Mouse (Mus musculus) kidney, postnatal 0 days (tissue): ENCODE measurements around the gene Fstl4. TPM values are rescaled to one million over a fixed set of nuclear protein-coding genes. Genes with fewer than 3 reads are reported as not detected.

Experiments
- ATAC-seq: fragments of 200-750 bp; cut with Nextera tagmentation; replicated peaks from 2 replicates; pipeline ENCODE4 v1.8.0; 2017; ENCODE audit warnings: low read depth, moderate number of reproducible peaks, moderate TSS enrichment, moderate library complexity; ENCODE audit not compliant: low FRiP score
- DNase-seq: peaks from one replicate; pipeline ENCODE4 v3.0.0-alpha.2; 2016; ENCODE audit warnings: low spot score
- H3K27ac ChIP-seq: fragments of 300-500 bp; sonication (generic); 2 replicates; pipeline ENCODE4 v1.5.1; 2014; ENCODE audit warnings: mild to moderate bottlenecking
- H3K27me3 ChIP-seq: fragments of 300-500 bp; sonication (generic); 2 replicates; pipeline ENCODE4 v1.6.1; 2014; ENCODE audit warnings: low read length, mixed read lengths; ENCODE audit not compliant: insufficient read depth
- H3K36me3 ChIP-seq: fragments of 300-500 bp; sonication (generic); 2 replicates; pipeline ENCODE4 v1.6.1; 2014; ENCODE audit warnings: low read length, mixed read lengths; ENCODE audit not compliant: insufficient read depth
- H3K4me1 ChIP-seq: fragments of 300-500 bp; sonication (generic); replicated peaks from 2 replicates; pipeline ENCODE4 v1.6.1; 2014; ENCODE audit warnings: antibody characterized with exemption, low read length, mixed read lengths; ENCODE audit not compliant: insufficient read depth
- H3K4me2 ChIP-seq: fragments of 300-500 bp; sonication (generic); 2 replicates; pipeline ENCODE4 v1.6.1; 2014; ENCODE audit warnings: mild to moderate bottlenecking, low read length, moderate library complexity, mixed read lengths
- H3K4me3 ChIP-seq: fragments of 300-500 bp; sonication (generic); replicated peaks from 2 replicates; pipeline ENCODE4 v1.5.1; 2014; ENCODE audit warnings: low read depth, low read length
- H3K9ac ChIP-seq: fragments of 300-500 bp; sonication (generic); 2 replicates; pipeline ENCODE4 v1.6.1; 2014; ENCODE audit warnings: low read depth, low read length
- H3K9me3 ChIP-seq: fragments of 300-500 bp; sonication (generic); replicated peaks from 2 replicates; pipeline ENCODE4 v1.6.1; 2016; ENCODE audit warnings: low read length, inconsistent platforms, mixed read lengths
- CTCF ChIP-seq: IDR thresholded peaks from 2 replicates; pipeline ENCODE4 v1.5.1; 2016; ENCODE audit warnings: antibody characterized with exemption, low read depth, mild to moderate bottlenecking, moderate library complexity
- WGBS: fragments of 180-500 bp; shearing (Covaris S2); extraction: QIAGEN DNeasy Blood & Tissue Kit; methylation state at CpG from one replicate; pipeline ENCODE4 v1.1.7; 2014; 5-methylcytosine and 5-hydroxymethylcytosine counted together
- polyA plus RNA-seq: library from polyadenylated mRNA; unstranded; fragments of >200 nt; fragmentation: Nextera tagmentation; extraction: Ambion mirVana; gene quantifications from 2 replicates; pipeline ENCODE4 v1.2.1, GENCODE M21; 2015

The Fstl4 gene
- polyA plus RNA-seq, 1 experiment from 2014 or later: 0.47 TPM

- Histone ChIP-seq H3K36me3 (no peaks in the 10 kb centered on the region), H3K4me3 (no peak overlapping the region), H3K4me2 (no peak overlapping the region), H3K9ac (no peak overlapping the region), H3K4me1 (no peaks in the 10 kb centered on the region), H3K27ac (no peak overlapping the region), H3K27me3 (no peaks in the 10 kb centered on the region), H3K9me3 (no peaks in the 10 kb centered on the region)
- DNase-seq (peak; percentile 21), ATAC-seq (no peak; the same call in 1 of the 2 replicates)
- WGBS: 48% methylated on average over 10 of the region's 10 CpGs
- TF ChIP-seq CTCF: no peak
Observed at GRCm38 (mm10) chr11:53103601-53104325, 339.3 kb downstream of the Fstl4 start.

- H3K9ac ChIP-seq: no peak overlapping the region
- ATAC-seq (no peak), DNase-seq (no peak)
- no peaks in the 10 kb centered on the region for H3K36me3 ChIP-seq
- H3K4me3 ChIP-seq: no peak overlapping the region
- no peak for TF ChIP-seq CTCF
- H3K27me3 ChIP-seq: no peaks in the 10 kb centered on the region
- H3K4me2 ChIP-seq: no peak overlapping the region
- H3K27ac ChIP-seq: no peak overlapping the region
- no peaks in the 10 kb centered on the region for H3K9me3 ChIP-seq
- WGBS: 60% methylated on average over 5 of the region's 5 CpGs
- H3K4me1 ChIP-seq: no peaks in the 10 kb centered on the region
Observed at GRCm38 (mm10) chr11:53107706-53108105, 343.3 kb downstream of the Fstl4 start.

- Histone ChIP-seq H3K4me3 (no peak overlapping the region), H3K27ac (no peak overlapping the region), H3K4me1 (no peaks in the 10 kb centered on the region), H3K9me3 (no peaks in the 10 kb centered on the region), H3K27me3 (no peaks in the 10 kb centered on the region), H3K9ac (no peak overlapping the region), H3K4me2 (no peak overlapping the region), H3K36me3 (no peaks in the 10 kb centered on the region)
- no peak for DNase-seq
- no peak for ATAC-seq
- WGBS: 93% methylated on average over 6 of the region's 6 CpGs
- TF ChIP-seq CTCF: no peak
Observed at GRCm38 (mm10) chr11:53108798-53109197, 344.4 kb downstream of the Fstl4 start.

GRCm38 (mm10) chr11:53109701-53110467 lies 345.4 kb downstream of the Fstl4 start:
- ATAC-seq (no peak), DNase-seq (no peak)
- H3K27ac ChIP-seq: peak overlapping the region; percentile 62
- 60% methylated on average over 6 of the region's 6 CpGs for WGBS
- no peaks in the 10 kb centered on the region for H3K27me3 ChIP-seq
- H3K4me2 ChIP-seq: no peak overlapping the region
- H3K9ac ChIP-seq: no peak overlapping the region
- no peak overlapping the region for H3K4me3 ChIP-seq
- H3K4me1 ChIP-seq: no peaks in the 10 kb centered on the region
- no peaks in the 10 kb centered on the region for H3K9me3 ChIP-seq
- no peaks in the 10 kb centered on the region for H3K36me3 ChIP-seq
- no peak for TF ChIP-seq CTCF

- TF ChIP-seq CTCF: no peak
- 71% methylated on average over 4 of the region's 4 CpGs for WGBS
- H3K9ac ChIP-seq: no peak overlapping the region
Observed at GRCm38 (mm10) chr11:53115711-53116110, 351.3 kb downstream of the Fstl4 start.

GRCm38 (mm10) chr11:53116356-53116755 lies 351.9 kb downstream of the Fstl4 start:
- Histone ChIP-seq H3K9ac (no peak overlapping the region), H3K27ac (peak overlapping the region; percentile 25; the same call in 1 of the 2 replicates), H3K4me3 (no peak overlapping the region), H3K4me1 (no peaks in the 10 kb centered on the region), H3K4me2 (no peak overlapping the region), H3K36me3 (no peaks in the 10 kb centered on the region), H3K27me3 (no peaks in the 10 kb centered on the region), H3K9me3 (no peaks in the 10 kb centered on the region)
- DNase-seq (no peak), ATAC-seq (no peak)
- WGBS: 79% methylated on average over 2 of the region's 2 CpGs
- no peak for TF ChIP-seq CTCF

More at GRCm38 (mm10) chr11:53115711-53116110, 351.3 kb downstream of the Fstl4 start:
- ATAC-seq (no peak), DNase-seq (no peak)
- no peaks in the 10 kb centered on the region for H3K4me1 ChIP-seq
- H3K4me3 ChIP-seq: no peak overlapping the region
- H3K36me3 ChIP-seq: no peaks in the 10 kb centered on the region
- H3K27me3 ChIP-seq: no peaks in the 10 kb centered on the region
- H3K9me3 ChIP-seq: no peaks in the 10 kb centered on the region
- no peak overlapping the region for H3K27ac ChIP-seq
- H3K4me2 ChIP-seq: no peak overlapping the region
